Mouse (Mus musculus) midbrain, embryonic 13.5 days (tissue): ENCODE results near the gene Abca4. TPM values are rescaled to one million over a fixed set of nuclear protein-coding genes. Genes with fewer than 3 reads are reported as not detected.

Experiments used
- ATAC-seq: fragments of 200-750 bp; cut with Nextera tagmentation; 2 replicates; pipeline ENCODE4 v1.8.0; 2017; ENCODE audit warnings: mild to moderate bottlenecking, moderate TSS enrichment, moderate library complexity
- H3K27ac ChIP-seq: fragments of 300-500 bp; sonication (generic); 2 replicates; pipeline ENCODE4 v1.5.1; 2015; ENCODE audit warnings: inconsistent platforms, mild to moderate bottlenecking, moderate library complexity
- H3K27me3 ChIP-seq: fragments of 300-500 bp; sonication (generic); 2 replicates; pipeline ENCODE4 v1.6.1; 2015; ENCODE audit warnings: mild to moderate bottlenecking, inconsistent platforms
- H3K36me3 ChIP-seq: fragments of 300-500 bp; sonication (generic); 2 replicates; pipeline ENCODE4 v1.6.1; 2015; ENCODE audit warnings: mild to moderate bottlenecking, inconsistent platforms
- H3K4me1 ChIP-seq: fragments of 300-500 bp; sonication (generic); replicated peaks from 2 replicates; pipeline ENCODE4 v1.6.1; 2015; ENCODE audit warnings: inconsistent platforms
- H3K4me2 ChIP-seq: fragments of 300-500 bp; sonication (generic); replicated peaks from 2 replicates; pipeline ENCODE4 v1.6.1; 2015; ENCODE audit warnings: moderate library complexity, mild to moderate bottlenecking, inconsistent platforms
- H3K4me3 ChIP-seq: fragments of 300-500 bp; sonication (generic); replicated peaks from 2 replicates; pipeline ENCODE4 v1.5.1; 2015; ENCODE audit warnings: mild to moderate bottlenecking, inconsistent platforms
- H3K9ac ChIP-seq: fragments of 300-500 bp; sonication (generic); replicated peaks from 2 replicates; pipeline ENCODE4 v1.6.1; 2015; ENCODE audit warnings: mild to moderate bottlenecking, inconsistent platforms
- H3K9me3 ChIP-seq: fragments of 300-500 bp; sonication (generic); 2 replicates; pipeline ENCODE4 v1.6.1; 2016; ENCODE audit warnings: mild to moderate bottlenecking, inconsistent platforms
- WGBS: fragments of 180-500 bp; shearing (Covaris S2); methylation state at CpG from one replicate; pipeline ENCODE4 v1.1.7; 2015; 5-methylcytosine and 5-hydroxymethylcytosine counted together
- polyA plus RNA-seq: library from polyadenylated mRNA; unstranded; fragments of >200 nt; fragmentation: Nextera tagmentation; extraction: Ambion mirVana; gene quantifications from 2 replicates; pipeline ENCODE4 v1.2.1, GENCODE M21; 2015

The Abca4 gene
- polyA plus RNA-seq, 1 experiment from 2014 or later, result 1.3 TPM

DNA sequence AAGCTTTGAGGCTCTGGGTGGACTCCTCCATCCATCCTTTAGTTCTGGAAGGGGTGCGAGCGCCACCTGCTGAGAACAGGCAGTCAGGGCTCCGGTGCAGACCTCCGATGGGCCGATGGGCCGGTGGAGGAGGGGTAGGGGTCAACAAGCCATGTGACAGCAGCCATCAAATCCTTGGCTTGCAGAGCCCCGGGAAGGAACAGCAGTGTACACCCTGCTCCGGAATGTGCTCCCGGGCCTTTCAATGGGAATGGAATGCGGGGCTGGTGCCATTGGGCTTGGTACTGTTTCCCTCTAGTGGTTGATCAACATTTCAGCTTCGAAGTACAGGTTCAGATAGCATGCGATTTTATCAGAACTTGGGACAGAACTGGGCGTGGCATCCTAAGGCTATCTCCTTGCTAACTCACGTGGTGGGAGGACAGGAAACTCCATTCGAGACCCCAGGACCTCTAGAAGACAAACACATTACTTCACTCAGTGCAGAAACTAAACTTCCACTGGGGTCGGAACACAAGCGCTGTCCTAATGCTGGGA is 78.0 kb downstream of the Abca4 start:
- 15% methylated on average over 17 of the region's 17 CpGs for WGBS
- Histone ChIP-seq H3K4me3 (peak overlapping the region; percentile 32), H3K27ac (no peak overlapping the region), H3K4me2 (peak overlapping the region; percentile 53), H3K36me3 (no peaks in the 10 kb centered on the region), H3K27me3 (peaks cover 4% of the 10 kb centered on the region), H3K9ac (0 out of 2 replicates have a peak overlapping the region, but pooled peaks have one; percentile 3), H3K4me1 (peaks cover 10% of the 10 kb centered on the region; the same call in 1 of the 2 replicates), H3K9me3 (no peaks in the 10 kb centered on the region)
- ATAC-seq, result peak; percentile 96

DNA sequence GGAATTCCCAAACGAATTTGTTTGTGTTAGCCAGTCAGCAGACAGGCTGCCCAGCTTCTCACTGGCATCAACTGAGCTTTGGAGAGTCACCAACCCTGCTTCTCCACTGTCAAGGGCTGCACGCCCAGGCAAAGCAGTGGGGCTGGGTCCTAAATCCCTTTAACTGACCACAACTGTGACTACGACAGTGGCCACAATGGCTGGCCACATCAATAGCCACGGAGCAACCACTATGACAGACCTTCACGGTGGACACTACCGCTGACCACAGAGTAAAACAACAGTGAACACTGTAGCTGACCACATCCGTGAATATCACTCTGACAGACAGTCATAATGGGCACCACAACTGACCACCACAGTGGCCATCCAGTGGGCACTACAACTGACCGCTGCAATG is 78.6 kb downstream of the Abca4 start:
- ATAC-seq, result no peak
- no peaks in the 10 kb centered on the region for H3K36me3 ChIP-seq
- H3K4me3 ChIP-seq, result no peak overlapping the region
- WGBS, result 89% methylated on average over 8 of the region's 8 CpGs
- H3K9me3 ChIP-seq, result no peaks in the 10 kb centered on the region
- H3K4me2 ChIP-seq, result no peak overlapping the region
- H3K4me1 ChIP-seq, result peaks cover 12% of the 10 kb centered on the region
- H3K27ac ChIP-seq, result no peak overlapping the region
- H3K27me3 ChIP-seq, result peaks cover 4% of the 10 kb centered on the region
- H3K9ac ChIP-seq, result no peak overlapping the region

DNA sequence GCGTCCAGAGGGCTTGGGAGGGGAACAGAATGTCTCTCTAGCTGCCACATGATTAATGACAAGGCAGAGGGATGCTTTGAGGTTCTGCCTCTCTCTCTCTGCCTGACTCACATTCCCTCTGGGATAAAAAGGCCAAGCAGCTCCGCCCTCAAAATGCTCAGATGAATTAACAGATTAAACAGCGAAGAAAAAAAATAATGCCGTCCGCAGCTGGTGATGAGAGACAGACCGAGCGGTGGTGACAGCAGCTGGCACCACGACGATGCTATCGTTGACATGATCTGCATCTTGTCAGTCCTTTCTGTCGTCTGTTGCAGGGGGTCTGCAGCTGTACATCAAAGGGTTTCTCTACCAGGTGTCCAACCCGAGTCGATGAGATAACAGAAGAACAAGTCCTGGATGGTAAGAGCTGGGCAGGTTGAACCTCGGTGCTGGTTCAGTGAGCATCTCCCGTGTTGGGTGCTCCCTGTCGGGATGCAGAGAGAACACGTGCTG is 84.8 kb downstream of the Abca4 start:
- ATAC-seq, result peak; percentile 62
- Histone ChIP-seq H3K4me2 (peak overlapping the region; percentile 35), H3K9me3 (no peaks in the 10 kb centered on the region), H3K9ac (0 out of 2 replicates have a peak overlapping the region, but pooled peaks have one; percentile 7), H3K4me1 (peaks cover 19% of the 10 kb centered on the region), H3K36me3 (no peaks in the 10 kb centered on the region), H3K27me3 (no peaks in the 10 kb centered on the region), H3K27ac (0 out of 2 replicates have a peak overlapping the region, but pooled peaks have one; percentile 0), H3K4me3 (no peak overlapping the region)
- WGBS, result 29% methylated on average over 17 of the region's 17 CpGs

- H3K27ac ChIP-seq, result no peak overlapping the region
- 70% methylated on average over 4 of the region's 4 CpGs for WGBS
- no peak overlapping the region for H3K9ac ChIP-seq
- no peaks in the 10 kb centered on the region for H3K27me3 ChIP-seq
- ATAC-seq, result no peak
- H3K4me1 ChIP-seq, result peaks cover 19% of the 10 kb centered on the region
- H3K4me3 ChIP-seq, result no peak overlapping the region
- no peak overlapping the region for H3K4me2 ChIP-seq
- H3K36me3 ChIP-seq, result no peaks in the 10 kb centered on the region
- H3K9me3 ChIP-seq, result no peaks in the 10 kb centered on the region
Measured at GRCm38 (mm10) chr3:122130771-122131170, 86.5 kb downstream of the Abca4 start.

GRCm38 (mm10) chr3:122131633-122132032 is 87.4 kb downstream of the Abca4 start:
- Histone ChIP-seq H3K27me3 (no peaks in the 10 kb centered on the region), H3K9me3 (no peaks in the 10 kb centered on the region), H3K36me3 (no peaks in the 10 kb centered on the region), H3K9ac (no peak overlapping the region), H3K4me1 (peaks cover 19% of the 10 kb centered on the region), H3K4me3 (no peak overlapping the region), H3K4me2 (no peak overlapping the region), H3K27ac (no peak overlapping the region)
- WGBS, result 74% methylated on average over 3 of the region's 3 CpGs
- ATAC-seq, result no peak

- H3K27me3 ChIP-seq, result no peaks in the 10 kb centered on the region
- no peak for ATAC-seq
- H3K4me2 ChIP-seq, result no peak overlapping the region
- H3K27ac ChIP-seq, result no peak overlapping the region
- no peak overlapping the region for H3K4me3 ChIP-seq
- WGBS, result 87% methylated on average over 5 of the region's 5 CpGs
- H3K9me3 ChIP-seq, result no peaks in the 10 kb centered on the region
- no peak overlapping the region for H3K9ac ChIP-seq
- peaks cover 13% of the 10 kb centered on the region for H3K4me1 ChIP-seq
- H3K36me3 ChIP-seq, result no peaks in the 10 kb centered on the region
Measured at GRCm38 (mm10) chr3:122133255-122133654, 89.0 kb downstream of the Abca4 start.

DNA sequence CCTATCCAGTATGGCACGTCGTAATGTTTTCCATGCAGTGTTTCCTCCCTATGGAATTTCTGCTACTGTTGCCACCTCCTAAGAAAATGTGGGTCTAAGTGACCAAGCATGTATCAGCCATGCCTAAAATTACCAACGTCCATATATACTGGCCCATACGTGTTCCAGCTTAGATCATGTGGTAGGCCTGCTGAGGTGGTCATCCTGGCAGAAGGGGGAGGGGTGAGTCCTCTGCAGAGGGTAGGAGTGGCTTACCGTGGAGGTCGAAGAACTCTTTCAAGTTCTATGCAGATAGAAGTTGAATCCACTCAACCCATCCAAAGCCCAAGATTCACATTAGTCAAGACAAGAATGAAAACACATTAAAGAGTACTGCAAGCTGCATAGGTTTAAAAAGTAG is 89.6 kb downstream of the Abca4 start:
- Histone ChIP-seq H3K9ac (no peak overlapping the region), H3K9me3 (no peaks in the 10 kb centered on the region), H3K36me3 (no peaks in the 10 kb centered on the region), H3K4me2 (no peak overlapping the region), H3K4me3 (no peak overlapping the region), H3K27me3 (no peaks in the 10 kb centered on the region), H3K27ac (no peak overlapping the region), H3K4me1 (peaks cover 7% of the 10 kb centered on the region)
- 87% methylated on average over 6 of the region's 6 CpGs for WGBS
- no peak for ATAC-seq

DNA sequence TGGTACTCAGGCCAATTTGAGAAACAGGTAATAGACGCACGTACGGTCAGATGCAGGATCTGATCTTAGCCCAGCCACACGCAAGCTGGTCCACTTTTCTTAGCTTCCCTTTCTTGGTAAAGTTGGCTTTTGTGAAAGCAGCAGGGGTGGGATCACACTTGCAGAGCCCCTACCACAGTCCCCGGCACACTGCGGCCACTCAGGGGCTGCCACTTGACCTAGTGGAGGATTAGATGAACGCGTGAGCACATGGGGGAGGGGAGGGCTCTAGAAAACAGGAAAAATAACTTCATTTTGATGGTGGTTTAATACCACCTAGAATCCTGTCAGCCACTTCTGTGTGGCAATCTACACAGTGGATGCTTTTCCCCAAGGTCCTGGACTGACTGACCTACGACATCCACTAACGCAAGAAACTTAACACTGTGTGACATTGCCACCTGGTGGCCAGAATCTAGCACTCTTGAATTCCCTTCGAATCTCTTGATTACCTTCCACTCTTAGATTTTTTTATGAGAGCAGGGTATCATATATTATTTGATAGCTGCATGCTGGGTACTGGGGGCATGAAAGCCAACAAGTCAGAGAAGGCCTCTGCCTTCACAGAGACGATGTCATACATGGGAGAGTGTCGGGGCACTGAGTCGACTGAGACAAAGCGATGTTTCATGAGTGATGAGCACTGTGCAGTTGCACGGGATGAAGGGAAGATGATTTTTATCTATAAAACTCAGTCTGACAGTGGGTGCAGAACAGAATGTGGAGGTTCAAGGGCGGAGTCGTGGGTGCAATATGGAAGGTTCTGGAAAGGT is 96.6 kb downstream of the Abca4 start:
- peaks cover 3% of the 10 kb centered on the region; the same call in 1 of the 2 replicates for H3K27me3 ChIP-seq
- no peak overlapping the region for H3K4me2 ChIP-seq
- H3K4me1 ChIP-seq, result no peaks in the 10 kb centered on the region
- H3K36me3 ChIP-seq, result no peaks in the 10 kb centered on the region
- no peak overlapping the region for H3K4me3 ChIP-seq
- H3K27ac ChIP-seq, result no peak overlapping the region
- no peak overlapping the region for H3K9ac ChIP-seq
- H3K9me3 ChIP-seq, result no peaks in the 10 kb centered on the region
- 62% methylated on average over 18 of the region's 18 CpGs for WGBS
- 0 out of 2 replicates have a peak, but pooled peaks have one; percentile 58 for ATAC-seq

- Histone ChIP-seq H3K36me3 (no peaks in the 10 kb centered on the region), H3K9ac (no peak overlapping the region), H3K27me3 (peaks cover 3% of the 10 kb centered on the region; the same call in 1 of the 2 replicates), H3K27ac (no peak overlapping the region), H3K4me1 (no peaks in the 10 kb centered on the region), H3K4me2 (no peak overlapping the region), H3K4me3 (no peak overlapping the region), H3K9me3 (no peaks in the 10 kb centered on the region)
- no peak for ATAC-seq
- 91% methylated on average over 9 of the region's 9 CpGs for WGBS
Measured at GRCm38 (mm10) chr3:122142256-122142922, 98.1 kb downstream of the Abca4 start.

GRCm38 (mm10) chr3:122143432-122143831 is 99.2 kb downstream of the Abca4 start:
- Histone ChIP-seq H3K4me2 (no peak overlapping the region), H3K4me3 (no peak overlapping the region), H3K27me3 (peaks cover 3% of the 10 kb centered on the region; the same call in 1 of the 2 replicates), H3K9me3 (no peaks in the 10 kb centered on the region), H3K9ac (no peak overlapping the region), H3K4me1 (no peaks in the 10 kb centered on the region), H3K27ac (no peak overlapping the region), H3K36me3 (no peaks in the 10 kb centered on the region)
- ATAC-seq, result no peak
- 87% methylated on average over 3 of the region's 3 CpGs for WGBS

DNA sequence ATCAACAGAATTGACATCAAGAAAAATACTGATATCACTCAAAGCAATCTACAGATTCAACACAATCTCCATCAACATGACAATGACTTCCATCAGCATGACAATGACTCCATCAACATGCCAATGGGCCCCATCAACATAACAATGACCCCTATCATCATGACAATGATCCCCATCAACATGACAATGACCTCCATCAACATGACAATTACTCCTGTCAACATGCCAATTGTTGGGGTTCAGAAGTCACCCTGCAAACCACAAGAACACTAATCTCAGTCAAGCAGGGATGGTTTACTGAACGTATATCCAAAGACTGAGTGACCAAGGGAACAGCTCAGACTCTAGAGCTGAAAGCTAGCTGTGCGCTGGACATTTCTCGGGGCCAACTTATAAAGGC is 101.2 kb downstream of the Abca4 start:
- Histone ChIP-seq H3K9me3 (no peaks in the 10 kb centered on the region), H3K4me1 (no peaks in the 10 kb centered on the region), H3K27me3 (no peaks in the 10 kb centered on the region), H3K27ac (no peak overlapping the region), H3K36me3 (no peaks in the 10 kb centered on the region), H3K4me2 (no peak overlapping the region), H3K4me3 (no peak overlapping the region), H3K9ac (no peak overlapping the region)
- 61% methylated on average over 3 of the region's 3 CpGs for WGBS
- ATAC-seq, result no peak

GRCm38 (mm10) chr3:122150836-122151235 is 106.6 kb downstream of the Abca4 start:
- H3K4me3 ChIP-seq, result no peak overlapping the region
- WGBS, result 80% methylated on average over 7 of the region's 7 CpGs
- no peaks in the 10 kb centered on the region for H3K4me1 ChIP-seq
- no peaks in the 10 kb centered on the region for H3K36me3 ChIP-seq
- no peaks in the 10 kb centered on the region for H3K27me3 ChIP-seq
- ATAC-seq, result no peak
- no peak overlapping the region for H3K4me2 ChIP-seq
- H3K9me3 ChIP-seq, result no peaks in the 10 kb centered on the region
- H3K9ac ChIP-seq, result no peak overlapping the region
- no peak overlapping the region for H3K27ac ChIP-seq
